Mouse (Mus musculus) mouse embryonic stem cell (cell line): ENCODE results near the gene Olfm1.

Source experiments
- in situ Hi-C, 2 experiments: fragments of 300-500 bp; cut with MboI; formaldehyde crosslinking; loops; 1 replicate in 1 of 2; 3 replicates in 1 of 2; pipeline ENCODE4 v1.14.3; 2019 to 2020; ENCODE audit warnings: low sequenced_read_pairs in 2 of 2, low pct_unique_long_range_greater_than_20kb in 1 of 2, mixed read lengths in 1 of 2; ENCODE audit not compliant: unreplicated experiment in 1 of 2

The Olfm1 gene

GRCm38 (mm10) chr2:28192821-28193689 is at the start of gene Olfm1:
Olfm1 (plus strand) TSS chr2:28192992.
- in situ Hi-C loops, result no loop called here

GRCm38 (mm10) chr2:28143417-28144045 is 49.3 kb upstream of the Olfm1 start:
- in situ Hi-C loops, result no loop called here

DNA sequence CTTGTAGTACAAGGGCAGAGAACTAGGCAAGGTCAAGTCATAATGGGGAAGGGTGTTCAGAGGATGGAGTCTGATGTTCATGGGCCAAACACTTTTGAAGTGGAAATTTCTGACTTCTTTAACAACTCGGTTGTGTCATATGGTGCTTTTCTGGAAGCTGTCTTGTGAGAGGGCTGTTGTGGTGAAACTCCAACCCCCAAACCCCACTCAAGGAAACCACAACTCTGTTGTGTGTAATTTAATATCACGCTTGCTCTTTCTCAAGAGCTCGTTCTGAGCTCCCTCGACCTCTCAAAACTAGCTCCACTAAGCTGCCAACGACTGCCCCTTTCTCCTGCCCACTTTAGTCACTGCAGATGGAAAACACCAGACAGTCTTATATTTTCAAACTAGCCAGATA is 47.1 kb upstream of the Olfm1 start:
- in situ Hi-C loops, result no loop called here

GRCm38 (mm10) chr2:28146152-28146551 is 46.6 kb upstream of the Olfm1 start:
- in situ Hi-C loops, result no loop called here

GRCm38 (mm10) chr2:28146685-28147084 is 46.1 kb upstream of the Olfm1 start:
- in situ Hi-C loops, result no loop called here

- in situ Hi-C loops, result no loop called here
Measured at GRCm38 (mm10) chr2:28147248-28147794, 45.5 kb upstream of the Olfm1 start.

DNA sequence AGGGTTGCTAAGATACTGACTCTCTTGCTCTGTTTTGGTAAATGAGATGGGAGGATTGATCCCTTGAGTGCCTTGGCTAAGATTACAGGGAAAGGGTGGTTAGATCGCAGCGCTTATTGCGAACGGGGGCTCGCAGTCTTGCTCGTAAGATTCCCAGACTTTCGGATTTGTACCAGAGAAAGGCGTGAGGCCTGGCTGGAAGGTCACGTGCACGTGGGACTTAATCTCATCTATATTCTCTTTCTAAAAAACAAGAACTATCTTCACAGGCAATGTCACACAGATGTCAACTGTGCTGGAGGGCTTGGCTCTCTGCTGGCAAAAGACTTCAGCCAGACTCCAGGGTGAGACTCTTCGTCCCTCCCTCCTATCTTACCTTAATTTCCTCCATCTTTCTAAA is 43.1 kb upstream of the Olfm1 start:
- in situ Hi-C loops, result no loop called here

DNA sequence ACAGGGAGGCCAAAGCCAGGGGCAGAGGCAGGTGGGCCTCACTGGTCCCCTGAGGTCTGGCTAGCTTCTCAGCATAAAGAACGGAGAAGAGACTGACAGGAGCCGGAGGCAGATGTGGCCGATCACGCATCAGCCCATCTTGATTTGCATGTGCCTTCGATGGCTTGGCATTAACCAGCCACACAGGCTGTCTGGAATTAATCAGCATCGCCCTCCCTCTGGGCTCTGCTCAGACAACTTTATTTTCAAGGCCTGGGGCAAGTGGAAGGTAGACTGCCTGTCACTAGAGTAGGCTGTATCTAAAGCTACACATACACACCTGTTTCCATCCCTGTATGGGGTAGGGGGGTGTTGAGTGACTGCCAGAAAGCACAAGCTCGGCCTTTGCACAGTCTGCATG is 32.2 kb upstream of the Olfm1 start:
- in situ Hi-C loops, result no loop called here

- in situ Hi-C loops, result no loop called here
Measured at GRCm38 (mm10) chr2:28165570-28165969, 27.2 kb upstream of the Olfm1 start.

DNA sequence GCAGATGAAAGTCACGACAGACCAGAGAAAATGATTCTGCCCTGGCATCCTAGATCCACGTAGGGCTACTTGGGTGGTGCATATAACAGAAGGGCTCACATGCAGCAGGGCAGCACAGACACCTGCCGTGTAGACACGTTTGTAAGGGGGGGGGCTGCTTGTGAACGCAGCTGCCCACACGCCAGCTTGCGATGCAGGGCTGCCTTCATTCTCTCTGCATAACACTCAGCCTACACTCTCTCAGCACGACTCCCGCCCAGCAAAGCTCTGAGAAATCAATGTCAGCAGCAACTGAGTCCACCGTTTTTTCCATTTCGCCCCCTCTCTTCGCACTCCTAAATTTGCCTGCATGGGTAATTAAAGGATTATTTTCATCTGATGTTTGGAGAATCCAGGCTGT is 23.5 kb upstream of the Olfm1 start:
- in situ Hi-C loops, result no loop called here

GRCm38 (mm10) chr2:28171962-28172361 is 20.8 kb upstream of the Olfm1 start:
- in situ Hi-C loops, result no loop called here

DNA sequence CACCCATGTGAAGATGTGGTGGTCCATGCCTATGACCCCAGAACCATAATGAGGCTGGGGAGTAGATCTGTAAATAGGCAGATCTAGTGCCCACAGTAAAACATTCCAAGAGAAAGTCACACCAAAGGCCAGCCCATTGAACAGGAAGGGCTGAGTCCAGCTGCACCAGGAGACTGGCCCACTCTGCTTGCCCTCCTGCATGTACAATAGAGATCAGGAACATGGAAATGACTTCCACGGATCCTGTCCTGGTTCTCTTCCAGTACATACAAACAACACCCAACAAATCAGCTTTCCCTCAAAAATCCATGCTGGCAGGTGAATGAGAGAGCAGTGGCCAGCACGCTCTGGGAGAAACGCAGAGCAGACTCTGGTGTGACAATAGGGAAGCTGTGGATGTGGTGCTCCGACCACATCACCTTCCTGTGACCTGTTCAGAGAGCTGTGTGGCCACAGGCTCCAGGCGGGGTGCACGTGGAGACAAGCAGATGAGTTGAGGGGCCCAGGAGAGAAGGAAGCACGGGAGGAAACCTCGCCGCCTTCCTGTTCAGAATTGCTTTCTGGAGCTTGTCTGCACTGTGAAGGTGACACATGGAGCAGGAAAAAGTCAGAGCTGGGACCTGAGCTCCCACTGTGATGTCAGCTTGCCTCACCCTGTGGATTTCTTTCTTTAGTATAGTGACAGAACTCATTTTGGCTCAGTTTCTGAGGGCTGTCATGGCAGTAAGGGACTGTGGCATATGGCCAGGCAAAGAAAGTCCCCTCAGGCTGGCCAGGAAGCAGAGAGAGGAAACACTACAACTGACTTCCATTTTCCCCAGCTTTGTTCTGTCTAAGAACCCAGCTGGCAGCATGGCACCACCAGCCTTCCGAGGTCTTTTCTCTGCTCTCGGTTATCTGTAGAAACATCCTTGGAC is 19.3 kb upstream of the Olfm1 start:
- in situ Hi-C loops, result no loop called here

GRCm38 (mm10) chr2:28174441-28174840 is 18.4 kb upstream of the Olfm1 start:
- in situ Hi-C loops, result no loop called here

DNA sequence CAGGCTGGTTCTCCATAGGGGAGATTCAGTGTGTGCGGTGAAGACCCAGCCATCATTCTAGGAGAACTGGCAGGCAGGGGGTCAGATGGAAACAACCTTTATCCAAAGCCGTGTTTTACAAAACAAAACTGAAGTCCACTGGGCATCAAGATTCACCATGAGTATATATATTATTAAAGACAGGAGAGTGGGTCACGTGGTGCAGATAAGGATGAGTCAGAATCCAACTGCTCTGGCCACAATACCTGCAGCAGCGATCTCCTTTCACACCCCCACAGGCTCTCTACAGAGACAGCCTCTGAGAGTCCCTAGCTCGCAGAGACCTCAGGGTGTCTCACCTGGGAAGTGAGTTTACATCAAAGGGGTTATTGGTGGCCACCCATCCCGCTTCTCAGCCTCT is 14.2 kb upstream of the Olfm1 start:
- in situ Hi-C loops, result no loop called here

- in situ Hi-C loops, result no loop called here
Measured at GRCm38 (mm10) chr2:28180053-28180452, 12.7 kb upstream of the Olfm1 start.

DNA sequence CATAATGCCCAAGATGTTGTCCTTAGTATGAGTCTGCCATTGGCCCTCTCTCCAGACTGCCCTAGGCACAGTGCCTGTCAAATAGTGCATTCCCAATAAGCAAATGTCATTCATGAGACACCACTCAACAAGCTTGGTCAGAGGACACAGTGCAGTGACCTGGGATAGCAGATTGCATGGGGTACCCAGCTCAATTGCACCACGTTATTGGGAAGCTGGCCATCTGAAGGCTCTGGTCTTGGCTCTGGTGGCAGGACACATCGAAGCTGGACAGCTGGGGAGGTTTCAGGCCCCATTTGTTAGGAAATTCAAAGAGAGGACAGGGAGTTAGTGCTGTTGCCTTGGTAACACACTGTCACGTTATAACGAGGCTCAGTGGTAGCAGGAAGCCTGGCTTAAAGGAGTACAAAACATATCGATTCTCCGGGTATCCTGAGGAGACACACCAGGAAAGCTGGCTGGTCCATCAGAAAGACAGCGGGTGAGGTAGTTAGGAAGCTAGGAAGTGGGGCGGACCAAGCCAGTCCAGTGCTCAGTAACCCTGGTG is 4.3 kb upstream of the Olfm1 start:
- in situ Hi-C loops, result no loop called here

- in situ Hi-C loops, result no loop called here
Measured at GRCm38 (mm10) chr2:28193690-28194087, 897 bp downstream of the Olfm1 start.

DNA sequence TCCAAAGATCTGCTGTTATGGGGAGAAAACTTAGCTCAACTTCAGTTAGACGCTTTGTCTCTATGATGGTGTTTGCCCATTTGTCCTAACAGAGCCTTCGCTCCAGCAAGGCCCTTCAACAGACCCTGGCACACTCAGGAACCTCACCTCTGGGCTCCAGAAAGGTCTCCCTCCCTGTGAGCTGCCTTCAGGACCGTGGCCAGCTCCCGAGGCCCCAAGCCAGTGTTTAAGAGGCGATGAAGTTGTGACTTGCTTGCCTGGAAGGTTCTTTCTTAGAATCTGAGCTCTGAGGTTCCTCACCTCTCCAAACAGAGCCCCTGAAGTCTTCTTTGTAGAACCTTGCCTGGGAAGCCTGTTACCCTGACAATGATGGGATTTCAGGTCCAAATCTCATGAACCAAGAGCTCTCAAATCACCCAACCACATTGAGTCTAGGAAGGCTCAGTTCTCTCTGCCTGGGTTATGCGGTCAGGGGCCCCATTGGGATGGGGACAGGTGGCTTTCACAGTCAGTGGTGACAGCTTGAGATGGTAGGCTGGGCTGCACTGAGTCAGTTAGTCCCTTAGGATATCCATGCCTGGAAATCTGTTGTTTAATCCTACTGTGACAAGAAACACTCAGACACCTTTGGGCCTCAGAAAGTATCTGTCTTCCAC is 2.3 kb downstream of the Olfm1 start:
- in situ Hi-C loops, result no loop called here
